Comparison of ENCODE assay signal across 15 mouse cellular contexts in the genomic region with DNA sequence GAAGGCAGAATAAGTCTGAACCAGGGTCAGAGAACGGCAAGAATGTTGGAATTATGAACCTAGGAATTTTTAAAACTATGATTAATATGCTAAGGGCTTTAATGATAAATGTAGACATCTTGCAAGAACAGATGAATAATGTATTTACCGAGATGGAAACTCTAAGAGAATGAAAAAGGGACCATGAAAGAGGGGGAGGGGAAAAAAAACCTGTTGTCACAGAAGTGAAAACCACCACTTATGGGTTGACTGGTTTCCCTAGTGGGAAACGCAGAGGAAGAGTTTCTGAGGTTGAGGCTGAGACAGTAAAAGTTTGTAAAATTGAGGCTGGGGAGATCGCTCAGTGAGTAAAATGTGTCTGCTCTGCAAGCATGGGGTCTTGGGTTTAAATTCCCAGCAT.
"Had no signal": no experiment of that assay in that cellular context is flagged by ENCODE, and none has a peak within 500 bp of the region (broad histone marks: within the 10 kb centered on the region; RNA-seq: fewer than 3 reads in every experiment).

No protein-coding gene starts in this region.

- DNase-seq: liver, embryonic 13.5 days; liver, postnatal 0 days; lung, adult 2 months; lung, postnatal 14 days; lung, postnatal 36 days; retina, postnatal 1 day; right cerebral cortex, adult 18-20 months; right cerebral cortex, postnatal 25 days; right cerebral cortex, postnatal 4 days; thymus, adult 2 months; thymus, postnatal 25 days; thymus, postnatal 4 days had no signal

- ATAC-seq: liver, postnatal 0 days; lung, postnatal 0 days; midbrain, embryonic 13.5 days; midbrain, embryonic 15.5 days had no signal
